ENCODE assay signal across 8 mouse cellular contexts in the genomic region with DNA sequence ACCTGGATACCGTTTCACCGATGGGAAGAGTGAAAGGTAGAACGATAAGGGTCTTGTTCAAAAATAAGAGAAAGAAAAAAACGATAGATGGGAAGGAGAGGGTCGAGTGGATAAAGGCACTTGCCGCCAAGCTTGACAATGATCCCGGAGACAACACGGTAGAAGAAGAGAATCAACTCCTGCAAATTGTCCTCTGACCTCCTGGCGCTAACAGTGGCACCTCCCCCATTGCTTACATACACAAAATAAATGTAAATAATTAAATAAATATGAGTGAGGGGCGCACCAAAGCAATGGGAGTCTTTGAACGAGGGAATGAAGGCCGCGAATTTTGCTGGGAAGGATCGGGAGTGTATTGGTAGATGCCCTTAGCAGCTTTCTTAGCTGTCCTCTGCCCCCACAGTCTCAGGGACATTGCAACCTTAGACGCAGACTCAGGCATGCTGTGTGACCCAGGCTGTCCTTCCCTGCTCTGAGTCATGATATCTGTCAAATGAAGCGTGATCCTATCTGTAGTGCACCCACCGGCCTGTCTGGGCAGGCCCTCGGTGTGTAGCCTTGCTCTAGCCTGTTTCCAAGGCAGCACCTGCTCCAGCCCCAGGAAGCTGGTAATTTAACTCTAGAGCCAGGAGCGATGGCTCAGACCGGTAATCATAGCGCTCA. TPM values are rescaled to one million over a fixed set of nuclear protein-coding genes. Genes with fewer than 3 reads are reported as not detected.
DNase-seq lines count a peak whose midpoint lies in the region; ATAC-seq and TF ChIP-seq lines count a peak whose summit lies in the region.

No protein-coding gene starts in this region.

- H3K4me2 ChIP-seq in forebrain, postnatal 0 days (ENCODE audit: low read depth) = peak overlapping the region; percentile 92

- H3K36me3 ChIP-seq in forebrain, postnatal 0 days (ENCODE audit: insufficient read depth) = no peaks in the 10 kb centered on the region
- H3K36me3 ChIP-seq in midbrain, embryonic 10.5 days = no peaks in the 10 kb centered on the region

- DNase-seq in gastrocnemius, adult 2 months = no peak
- DNase-seq in gastrocnemius, postnatal 4 days (ENCODE audit: low spot score in 2 of 2) = no peak
- DNase-seq in urinary bladder, postnatal 14 days (ENCODE audit: low spot score) = peak; percentile 70
- no peak for DNase-seq in urinary bladder, postnatal 25 days (ENCODE audit: low spot score)
- DNase-seq in forebrain, postnatal 0 days = no peak
- DNase-seq in midbrain, embryonic 10.5 days (ENCODE audit: low spot score) = peak; percentile 20
- no peak for DNase-seq in kidney, adult 18-20 months

- peak overlapping the region; percentile 98 for H3K27ac ChIP-seq in gastrocnemius, adult 2 months
- H3K27ac ChIP-seq in forebrain, postnatal 0 days (ENCODE audit: low read depth, low read length) = no peak overlapping the region
- peak overlapping the region; percentile 82 for H3K27ac ChIP-seq in midbrain, embryonic 10.5 days (replicated peaks)

- peaks cover 14% of the 10 kb centered on the region; the same call in 1 of the 2 replicates for H3K27me3 ChIP-seq in forebrain, postnatal 0 days (ENCODE audit: insufficient read depth, low read length)
- H3K27me3 ChIP-seq in midbrain, embryonic 10.5 days (ENCODE audit: low read depth, poor library complexity, severe bottlenecking) = peaks cover 67% of the 10 kb centered on the region

- no peaks in the 10 kb centered on the region for H3K9me3 ChIP-seq in forebrain, postnatal 0 days (ENCODE audit: low read length)
- no peaks in the 10 kb centered on the region for H3K9me3 ChIP-seq in midbrain, embryonic 10.5 days (replicated peaks)

- 13% methylated on average over 21 of the region's 21 CpGs for WGBS in forebrain, postnatal 0 days
- WGBS in midbrain, embryonic 10.5 days = 10% methylated on average over 21 of the region's 21 CpGs

- H3K4me3 ChIP-seq in gastrocnemius, adult 2 months = peak overlapping the region; percentile 99
- peak overlapping the region; percentile 45 for H3K4me3 ChIP-seq in forebrain, postnatal 0 days (ENCODE audit: low read depth, low read length)
- H3K4me3 ChIP-seq in midbrain, embryonic 10.5 days = peak overlapping the region; percentile 88

- intact Hi-C loops in gastrocnemius, adult 2 months (cut with DNase I) = no loop called here

- no peak for TF ChIP-seq CTCF in gastrocnemius, adult 2 months (IDR thresholded peaks at IDR 0.05)
- TF ChIP-seq CTCF in forebrain, postnatal 0 days (IDR thresholded peaks at IDR 0.05; ENCODE audit: low read depth) = no peak

- ATAC-seq in forebrain, postnatal 0 days = no peak
- no peak for ATAC-seq in activated CD4-positive, CD25-positive, alpha-beta regulatory T cell, adult 4 months

- H3K9ac ChIP-seq in forebrain, postnatal 0 days = no peak overlapping the region

- H3K4me1 ChIP-seq in forebrain, postnatal 0 days (ENCODE audit: insufficient read depth) = 0 out of 2 replicates have a peak, but pooled peaks cover 5% of the 10 kb centered on the region
- peaks cover 38% of the 10 kb centered on the region for H3K4me1 ChIP-seq in midbrain, embryonic 10.5 days

RNA-seq across cellular contexts. Expression of a gene that starts 0.5 kb away (rescaled TPM):
- 1 to 10 TPM; 5.7 to 6.6 TPM for total RNA-seq in gastrocnemius, adult 2 months (2021)
- total RNA-seq in gastrocnemius, postnatal 4 days (2021) = 10 to 100 TPM; 18.0 to 20.0 TPM
- 1.2 and 1.7 TPM in 2 replicates for total RNA-seq in forebrain, postnatal 0 days (2014; rRNA removed)
- polyA plus RNA-seq in forebrain, postnatal 0 days (2015; fragmentation: Nextera tagmentation; extraction: Ambion mirVana) = 2.3 TPM in 2 replicates
- 8.6 and 9.3 TPM in 2 replicates for polyA plus RNA-seq in midbrain, embryonic 10.5 days (2016; fragmentation: Nextera tagmentation; extraction: Ambion mirVana)
- polyA plus RNA-seq in activated CD4-positive, CD25-positive, alpha-beta regulatory T cell, adult 4 months (2017; shearing (Covaris generic)) = 10 to 100 TPM; 21.3 to 25.2 TPM

Comparison
In these comparisons a context has a peak if more than half of its experiments do, and no peak if none do; other contexts are left out.
1. DNase-seq: peak in urinary bladder, postnatal 14 days (single experiment) and midbrain, embryonic 10.5 days (single experiment); none in gastrocnemius, adult 2 months (single experiment), gastrocnemius, postnatal 4 days (0 of 2), urinary bladder, postnatal 25 days (single experiment), forebrain, postnatal 0 days (single experiment) and kidney, adult 18-20 months (single experiment).
2. H3K4me3 ChIP-seq: peak in every context shown above with its lines; median percentile 99 in gastrocnemius, adult 2 months; 88 in midbrain, embryonic 10.5 days; 45 in forebrain, postnatal 0 days.